Mouse (Mus musculus): Measurements from ENCODE around the gene Zfp950. TPM values are rescaled to one million over a fixed set of nuclear protein-coding genes. Genes with fewer than 3 reads are reported as not detected.

Gene Zfp950
- polyA plus RNA-seq, 1 experiment from 2014 or later, result 25.6 TPM

Other genes with a start within 250 kb of the Zfp950 start
- gene Gm7102, start 35.5 kb upstream of the Zfp950 start, polyA plus RNA-seq (2015; fragmentation: Nextera tagmentation; extraction: Ambion mirVana), result 0.18 and 0.21 TPM in 2 replicates
- gene Gm6020, start 43.0 kb upstream of the Zfp950 start, polyA plus RNA-seq (2015; fragmentation: Nextera tagmentation; extraction: Ambion mirVana), result not detected in 2 replicates
- 31.8 and 36.3 TPM in 2 replicates for gene Csf2ra, start 87.6 kb upstream of the Zfp950 start, polyA plus RNA-seq (2015; fragmentation: Nextera tagmentation; extraction: Ambion mirVana)
- not detected in 2 replicates for gene Gm21060, start 156.2 kb upstream of the Zfp950 start, polyA plus RNA-seq (2015; fragmentation: Nextera tagmentation; extraction: Ambion mirVana)